Mouse (Mus musculus) layer of hippocampus, adult 9-10 months (tissue): ENCODE results near the gene Mst1r.

ENCODE experiments used
- DNase-seq: peaks from one replicate; pipeline ENCODE4 v3.0.0; 2022; ENCODE audit warnings: low spot score

The Mst1r gene

DNA sequence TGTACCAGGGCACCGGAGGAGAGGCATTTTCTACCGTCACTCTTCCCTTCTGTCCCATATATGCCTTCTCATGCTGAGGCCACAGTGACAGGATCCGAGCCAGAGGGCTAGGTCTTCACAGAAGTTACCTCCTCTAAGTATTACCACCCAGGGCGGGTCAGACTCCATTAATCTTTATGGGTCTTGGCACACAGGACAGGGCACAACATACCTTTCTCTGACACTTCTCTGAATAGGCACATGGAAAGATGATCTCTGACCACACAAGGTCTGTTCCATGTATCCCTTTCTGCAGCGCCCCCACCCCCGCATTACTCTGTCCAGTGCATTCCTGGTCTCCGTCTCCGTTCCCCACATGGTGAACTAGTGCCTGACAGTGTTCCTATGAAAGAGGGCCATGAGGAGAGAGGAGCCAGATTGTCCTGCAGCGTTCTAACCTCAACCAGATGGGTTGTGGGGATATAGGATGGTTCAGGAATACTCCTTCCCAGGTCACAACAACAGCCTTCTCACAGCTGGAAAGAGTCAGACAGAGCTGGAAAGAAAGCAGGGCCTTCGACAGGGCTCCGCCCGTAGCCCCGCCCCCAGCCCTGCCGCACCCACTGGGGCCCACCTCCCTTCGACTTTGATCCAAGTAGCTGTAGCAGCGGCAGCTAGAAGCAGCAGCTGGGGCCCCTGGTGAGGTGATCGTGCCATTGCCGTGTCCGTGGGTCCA, at the start of gene Mst1r:
Gene Mst1r (plus strand): TSS at position 622 of the 715 bp plus-strand sequence.
- no peak for DNase-seq

DNA sequence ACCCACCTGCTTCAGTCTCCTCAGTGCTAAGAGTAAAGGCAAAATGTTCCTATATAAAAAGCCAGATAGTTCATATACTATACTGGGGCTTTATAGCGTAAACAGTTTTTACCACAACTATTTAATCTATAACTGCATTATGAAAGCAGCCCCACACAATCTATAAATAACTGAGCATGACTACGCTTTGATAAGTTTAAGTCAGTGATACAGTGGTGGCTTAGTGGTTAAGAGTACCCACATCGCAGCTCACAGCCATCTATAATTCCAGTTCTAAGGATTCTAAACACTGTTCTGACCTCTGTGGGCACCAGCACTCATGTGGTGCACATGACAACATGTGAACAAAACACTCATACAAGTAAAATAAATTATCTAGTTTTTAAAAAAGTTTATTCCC, 48.3 kb upstream of the Mst1r start:
- DNase-seq = no peak

DNA sequence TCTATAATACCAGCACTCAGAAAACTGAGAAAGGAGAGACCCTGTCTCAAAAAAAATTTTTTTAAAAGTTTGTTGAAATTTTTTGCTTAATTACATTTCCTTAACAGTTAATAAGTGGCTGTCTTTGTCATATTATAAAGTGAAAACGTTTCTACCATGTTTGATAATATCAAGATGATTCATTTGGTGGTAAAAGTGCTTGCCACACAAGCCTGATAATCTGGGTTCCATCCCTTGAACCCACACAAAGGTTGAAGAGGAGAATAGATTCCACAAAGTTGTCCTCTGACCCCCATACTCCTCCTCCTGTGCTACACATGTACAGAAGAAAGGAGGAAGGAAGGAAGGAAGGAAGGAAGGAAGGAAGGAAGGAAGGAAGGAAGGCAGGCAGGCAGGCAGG, 42.2 kb upstream of the Mst1r start:
- no peak for DNase-seq

DNA sequence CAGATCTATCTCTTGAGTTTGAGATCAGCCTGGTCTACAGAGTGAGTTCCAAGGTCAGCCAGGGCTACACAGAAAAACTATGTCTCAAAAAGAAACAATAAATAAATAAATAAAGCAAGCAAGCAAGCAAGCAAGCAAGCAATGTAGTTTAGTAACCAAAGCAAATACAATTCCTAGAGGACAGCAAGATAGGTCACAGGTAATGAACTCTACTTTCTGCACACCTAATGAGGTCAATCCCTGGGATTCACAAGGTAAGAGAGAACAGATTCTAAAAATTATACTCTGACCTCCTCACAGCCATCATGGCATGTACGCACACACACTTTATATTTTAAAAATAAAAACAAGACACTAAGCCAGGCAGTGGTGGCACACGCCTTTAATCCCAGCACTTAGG, 40.6 kb upstream of the Mst1r start:
- DNase-seq = no peak

DNA sequence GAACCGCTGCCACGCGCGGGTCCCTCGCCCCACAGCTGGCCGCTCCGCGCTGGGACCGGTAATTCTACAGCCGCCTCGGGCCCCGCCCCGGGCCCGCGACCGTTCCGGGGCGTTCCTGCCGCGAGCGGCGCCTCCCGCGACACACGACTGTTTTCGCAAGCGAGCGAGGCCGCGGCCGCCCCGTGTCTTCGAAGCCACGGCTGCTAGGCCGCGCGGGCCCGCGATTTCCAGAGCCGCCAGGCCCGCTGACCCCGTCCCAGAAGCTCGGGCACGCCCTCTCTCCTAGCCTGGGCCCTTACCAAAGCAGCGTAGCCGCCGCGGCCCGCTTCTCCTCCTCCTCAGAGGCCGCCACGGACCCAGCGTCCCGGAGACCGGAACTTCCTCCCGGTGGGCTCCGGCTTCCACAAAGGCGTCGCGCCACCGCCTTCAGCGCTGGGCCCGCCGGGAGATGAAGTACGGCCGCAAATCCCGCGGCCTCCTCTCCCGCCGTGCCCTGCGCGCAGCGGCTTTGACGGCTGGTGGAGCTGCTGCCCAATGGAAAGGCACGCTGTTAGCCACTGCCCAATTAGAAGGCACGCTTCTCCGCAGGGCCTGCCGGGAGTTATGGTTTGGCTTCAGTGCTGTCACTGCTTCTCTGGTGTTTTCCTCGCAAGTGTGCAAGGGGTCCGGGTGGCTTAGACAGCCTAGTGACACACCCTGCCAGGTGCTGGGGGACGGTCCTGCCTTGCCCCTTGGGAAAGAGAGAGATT, 34.1 kb upstream of the Mst1r start:
- DNase-seq = peak; percentile 88

DNA sequence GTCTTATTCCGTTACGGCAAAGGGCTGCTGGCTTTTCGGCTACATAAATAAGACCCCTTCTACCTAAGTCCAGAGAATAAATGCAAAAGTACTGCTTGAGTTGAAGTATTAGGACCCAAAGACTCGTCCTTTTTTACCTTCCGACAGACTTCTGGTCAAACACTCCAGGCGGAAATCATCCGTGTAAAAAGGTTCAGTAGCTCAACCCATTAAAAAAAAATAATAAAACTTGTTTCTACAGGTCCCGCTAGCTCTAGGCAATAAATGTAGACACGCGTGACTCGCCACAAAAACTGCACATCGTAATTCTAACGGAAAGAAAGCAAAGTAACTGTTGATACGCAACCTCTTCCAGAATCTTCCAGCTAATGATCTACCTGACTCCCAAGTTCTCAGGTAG, 33.5 kb upstream of the Mst1r start, which contains the start of gene Rbm6:
Gene Rbm6 (minus strand): TSS at position 101 of the 400 bp plus-strand sequence.
- no peak for DNase-seq

DNA sequence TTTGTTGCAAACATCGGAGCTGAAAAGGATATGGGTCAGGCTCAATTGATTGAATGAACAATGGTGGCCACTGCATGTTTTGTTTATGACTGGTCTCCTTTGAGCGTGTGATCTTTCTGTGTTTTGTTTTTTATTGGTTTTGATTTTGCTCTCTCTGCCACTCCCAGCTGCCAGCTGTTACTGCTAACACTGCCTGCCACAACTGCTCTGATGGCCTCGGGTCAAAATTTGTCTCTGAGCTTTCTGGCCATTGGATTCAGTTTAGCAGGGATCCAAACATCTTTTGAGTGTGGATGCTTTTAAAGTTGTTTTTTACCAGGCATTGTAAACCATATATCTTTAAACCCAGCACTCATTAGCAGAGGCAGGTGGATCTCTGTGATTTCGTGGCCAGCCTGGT, 26.3 kb upstream of the Mst1r start:
- DNase-seq = no peak

DNA sequence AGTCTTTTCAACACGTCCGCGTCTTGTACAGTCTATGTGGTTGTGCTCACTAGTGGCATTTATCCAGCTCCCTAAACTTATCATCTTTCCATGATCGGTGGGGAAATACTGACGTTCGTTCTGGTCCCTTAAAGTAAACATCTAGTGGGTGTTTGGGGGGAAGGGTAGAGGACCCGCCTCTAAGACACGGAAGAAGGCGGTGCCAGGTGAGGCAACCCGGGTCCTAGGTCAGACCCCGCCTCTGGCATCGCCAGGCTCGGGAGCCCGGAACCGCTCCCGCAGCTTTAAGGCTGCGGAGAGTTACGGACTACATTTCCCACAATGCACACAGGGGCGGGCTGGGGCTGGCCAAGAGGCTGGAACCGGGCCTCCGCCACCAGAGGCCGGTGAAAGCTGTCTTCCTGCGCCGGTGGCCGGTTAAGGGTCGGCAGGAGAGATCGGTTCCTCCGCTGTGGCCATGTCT, 18.8 kb upstream of the Mst1r start, which contains the start of gene Mon1a:
Gene Mon1a (plus strand): TSS at position 348 of the 463 bp plus-strand sequence.
- peak; percentile 69 for DNase-seq

DNA sequence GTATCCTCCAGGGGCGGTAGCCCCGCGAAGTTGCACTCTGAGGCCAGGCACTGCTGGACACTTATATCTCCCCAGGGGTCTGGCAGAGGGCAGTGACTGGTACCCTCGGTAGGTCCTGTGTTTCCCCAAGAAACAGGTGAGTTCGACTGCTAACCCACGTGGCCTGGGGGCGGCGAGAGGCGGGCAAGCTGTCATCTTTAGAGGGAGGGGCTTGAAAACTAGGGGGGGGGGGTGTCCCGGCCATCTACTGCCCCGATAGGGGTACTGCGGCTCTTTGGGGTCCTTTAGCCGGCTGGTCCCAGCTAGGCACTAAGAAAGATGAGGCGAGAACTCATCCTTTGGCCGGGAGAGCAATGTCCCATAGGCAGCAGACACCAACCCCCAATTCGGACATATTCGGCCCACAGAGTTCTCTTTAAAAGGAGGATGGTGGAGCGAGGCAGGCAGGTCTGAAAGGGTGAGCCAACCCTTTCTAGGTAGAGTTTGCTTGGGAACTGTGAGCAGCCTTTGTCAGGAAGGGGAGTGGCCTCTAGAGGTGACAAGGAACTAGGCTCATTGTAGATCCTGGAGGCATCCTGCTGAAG, 18.3 kb upstream of the Mst1r start:
- no peak for DNase-seq

DNA sequence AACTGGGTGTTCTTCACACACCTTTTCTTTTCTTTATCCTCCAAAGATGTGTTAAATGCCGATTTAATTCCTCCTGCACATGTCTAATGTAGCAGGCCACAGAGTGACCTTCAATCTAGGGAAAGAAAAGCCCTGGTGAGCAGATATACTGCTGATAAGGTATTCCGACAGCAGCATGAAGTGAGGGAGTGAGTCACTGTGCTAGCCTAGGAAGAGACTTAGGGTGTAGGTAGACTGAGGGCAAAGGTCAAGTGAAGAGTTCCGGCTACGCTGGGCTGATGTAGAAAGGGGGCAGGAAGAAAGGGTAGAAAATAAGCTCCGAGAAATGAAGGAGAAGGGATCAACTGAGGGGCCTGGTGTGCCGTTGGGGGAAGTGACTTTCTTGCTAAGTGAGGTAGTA, 16.4 kb upstream of the Mst1r start:
- no peak for DNase-seq

DNA sequence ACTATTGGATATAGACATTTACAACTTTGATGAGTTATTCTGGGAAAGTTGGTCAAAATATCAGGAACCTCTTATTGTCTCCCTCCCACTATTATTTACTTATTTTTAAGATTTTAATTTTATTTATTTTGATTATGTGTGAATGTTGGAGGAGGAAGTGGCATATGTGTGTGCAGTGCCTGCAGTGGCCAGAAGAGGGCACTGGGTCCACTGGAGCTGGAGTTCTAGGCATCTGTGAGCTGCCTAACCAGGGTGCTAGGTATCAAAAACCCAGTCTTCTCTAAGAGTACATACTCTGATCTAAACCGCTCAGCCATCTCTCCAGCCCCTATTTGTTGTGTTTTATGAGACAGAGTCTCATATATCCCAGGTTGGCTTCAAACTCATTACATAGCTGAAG, 15.7 kb upstream of the Mst1r start:
- no peak for DNase-seq

DNA sequence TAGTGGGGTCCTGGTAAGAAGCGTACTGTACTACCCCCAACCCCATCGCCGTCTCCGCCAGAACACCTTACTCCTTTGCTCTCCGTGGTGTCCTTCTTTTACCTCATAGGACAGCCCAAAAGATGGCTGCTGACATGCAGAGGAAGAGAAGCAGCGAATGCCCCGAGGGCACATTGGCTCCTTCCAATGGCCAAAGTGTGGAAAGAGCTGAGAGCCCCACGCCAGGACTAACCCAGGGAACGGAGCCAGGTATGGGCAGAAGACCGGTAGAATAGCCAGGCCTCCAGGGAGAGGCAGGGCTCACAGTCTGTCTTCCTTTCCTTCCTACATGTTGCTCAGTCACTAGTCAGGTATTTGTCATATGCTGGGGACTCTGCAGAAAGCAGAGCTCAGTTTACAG, 8.1 kb upstream of the Mst1r start:
- DNase-seq = no peak

DNA sequence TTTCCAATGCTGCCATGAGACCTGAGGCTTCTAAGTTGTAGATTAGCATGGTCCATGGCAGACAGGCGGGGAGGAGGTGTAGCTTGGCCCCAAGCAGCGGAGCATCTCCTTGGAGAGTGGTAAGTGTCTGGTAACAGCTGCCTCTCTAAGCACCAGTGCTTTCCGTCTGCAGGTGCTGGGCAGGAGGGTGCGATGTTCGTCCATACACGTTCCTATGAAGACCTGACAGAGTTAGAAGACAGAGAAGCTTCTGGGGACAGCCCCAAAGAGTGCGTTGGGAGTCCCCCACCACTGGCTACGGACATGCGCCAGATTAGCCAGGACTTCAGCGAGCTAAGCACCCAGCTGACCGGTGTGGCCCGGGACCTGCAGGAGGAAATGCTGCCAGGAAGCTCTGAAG, 6.8 kb upstream of the Mst1r start:
- no peak for DNase-seq

DNA sequence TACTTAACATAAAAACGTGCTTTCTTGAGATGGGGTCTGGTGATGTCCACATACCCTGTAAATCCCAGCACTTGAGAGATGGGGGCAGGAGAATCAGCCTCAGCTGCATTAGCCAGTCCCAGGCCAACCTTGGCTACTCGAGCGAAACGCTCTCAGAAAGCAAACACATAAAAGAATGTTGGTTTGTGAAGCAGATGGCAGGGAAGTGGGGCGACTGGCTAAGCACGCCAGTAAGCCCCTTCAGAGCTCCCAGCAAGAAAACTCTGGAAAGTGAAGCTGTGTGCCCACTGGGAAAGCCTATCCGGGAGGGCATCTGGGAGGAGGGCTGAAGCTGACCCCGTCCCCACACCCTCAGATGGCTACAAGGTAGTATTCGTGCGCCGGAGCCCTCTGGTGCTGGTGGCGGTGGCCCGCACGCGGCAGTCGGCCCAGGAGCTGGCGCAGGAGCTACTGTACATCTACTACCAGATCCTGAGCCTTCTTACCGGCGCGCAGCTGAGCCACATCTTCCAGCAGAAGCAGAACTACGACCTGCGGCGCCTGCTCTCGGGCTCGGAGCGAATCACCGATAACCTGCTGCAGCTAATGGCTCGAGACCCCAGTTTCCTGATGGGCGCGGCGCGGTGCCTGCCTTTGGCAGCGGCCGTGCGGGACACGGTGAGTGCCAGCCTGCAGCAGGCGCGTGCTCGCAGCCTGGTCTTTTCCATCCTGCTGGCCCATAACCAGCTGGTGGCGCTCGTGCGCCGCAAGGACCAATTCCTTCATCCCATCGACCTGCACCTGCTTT, 5.6 kb upstream of the Mst1r start:
- no peak for DNase-seq

DNA sequence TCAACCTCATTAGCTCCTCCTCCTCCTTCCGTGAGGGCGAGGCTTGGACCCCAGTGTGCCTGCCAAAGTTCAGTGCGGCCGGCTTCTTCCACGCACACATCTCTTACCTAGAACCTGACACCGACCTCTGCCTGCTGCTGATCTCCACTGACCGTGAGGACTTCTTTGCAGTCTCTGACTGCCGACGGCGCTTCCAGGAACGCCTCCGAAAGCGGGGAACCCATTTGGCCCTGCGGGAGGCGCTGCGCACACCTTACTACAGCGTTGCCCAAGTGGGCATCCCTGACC, 5.1 kb upstream of the Mst1r start:
- DNase-seq = no peak

DNA sequence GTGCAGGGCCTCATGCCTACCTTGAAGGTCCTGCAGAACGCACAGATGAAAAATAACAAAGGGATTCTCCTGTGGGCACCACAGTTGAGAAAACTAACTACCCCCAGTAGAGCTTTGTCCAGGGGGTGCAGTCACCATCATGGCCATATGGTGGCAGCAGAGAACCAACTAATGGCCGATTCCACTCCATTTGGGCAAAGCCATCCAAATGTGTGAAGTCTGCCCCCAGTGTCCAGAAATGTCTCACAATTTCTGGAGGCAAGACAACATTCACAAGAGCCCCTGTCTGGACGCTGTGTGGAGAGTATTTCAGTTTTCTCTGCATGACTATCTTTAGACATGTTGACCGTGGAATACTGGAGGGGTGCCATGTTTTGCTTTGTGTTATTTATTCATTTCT, 1.9 kb upstream of the Mst1r start:
- DNase-seq = peak; percentile 84

DNA sequence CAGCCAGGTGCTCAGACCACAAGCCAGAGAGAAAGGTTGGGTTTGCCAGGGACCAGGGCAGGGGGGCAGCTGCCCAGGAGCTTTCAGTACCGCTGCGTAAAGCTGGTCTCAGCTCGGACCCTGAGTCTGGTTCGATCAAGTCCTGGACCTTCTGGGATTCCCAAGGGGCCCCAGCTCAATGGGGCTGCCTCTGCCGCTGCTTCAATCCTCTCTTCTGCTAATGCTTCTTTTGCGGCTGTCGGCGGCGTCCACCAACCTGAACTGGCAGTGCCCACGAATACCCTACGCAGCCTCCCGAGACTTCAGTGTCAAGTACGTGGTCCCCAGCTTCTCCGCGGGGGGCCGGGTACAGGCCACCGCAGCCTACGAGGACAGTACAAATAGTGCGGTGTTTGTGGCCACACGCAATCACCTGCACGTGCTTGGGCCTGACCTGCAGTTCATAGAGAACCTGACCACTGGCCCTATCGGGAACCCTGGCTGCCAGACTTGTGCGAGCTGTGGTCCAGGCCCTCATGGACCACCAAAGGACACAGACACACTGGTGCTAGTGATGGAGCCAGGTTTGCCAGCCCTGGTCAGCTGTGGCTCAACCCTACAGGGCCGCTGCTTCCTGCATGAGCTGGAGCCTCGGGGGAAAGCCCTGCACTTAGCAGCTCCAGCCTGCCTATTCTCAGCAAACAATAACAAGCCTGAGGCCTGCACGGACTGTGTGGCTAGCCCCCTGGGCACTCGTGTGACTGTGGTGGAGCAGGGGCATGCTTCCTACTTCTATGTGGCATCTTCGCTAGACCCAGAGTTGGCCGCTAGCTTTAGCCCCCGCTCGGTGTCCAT, 511 bp downstream of the Mst1r start:
- no peak for DNase-seq

DNA sequence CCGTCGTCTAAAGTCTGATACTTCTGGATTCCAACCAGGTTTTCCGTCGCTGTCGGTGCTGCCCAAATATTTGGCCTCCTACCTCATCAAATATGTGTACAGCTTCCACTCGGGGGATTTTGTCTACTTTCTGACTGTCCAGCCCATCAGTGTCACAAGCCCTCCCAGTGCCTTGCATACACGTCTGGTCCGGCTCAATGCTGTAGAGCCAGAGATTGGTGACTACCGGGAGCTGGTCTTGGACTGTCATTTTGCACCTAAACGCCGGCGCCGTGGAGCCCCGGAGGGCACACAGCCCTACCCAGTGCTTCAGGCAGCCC, 1.1 kb downstream of the Mst1r start:
- DNase-seq = no peak

DNA sequence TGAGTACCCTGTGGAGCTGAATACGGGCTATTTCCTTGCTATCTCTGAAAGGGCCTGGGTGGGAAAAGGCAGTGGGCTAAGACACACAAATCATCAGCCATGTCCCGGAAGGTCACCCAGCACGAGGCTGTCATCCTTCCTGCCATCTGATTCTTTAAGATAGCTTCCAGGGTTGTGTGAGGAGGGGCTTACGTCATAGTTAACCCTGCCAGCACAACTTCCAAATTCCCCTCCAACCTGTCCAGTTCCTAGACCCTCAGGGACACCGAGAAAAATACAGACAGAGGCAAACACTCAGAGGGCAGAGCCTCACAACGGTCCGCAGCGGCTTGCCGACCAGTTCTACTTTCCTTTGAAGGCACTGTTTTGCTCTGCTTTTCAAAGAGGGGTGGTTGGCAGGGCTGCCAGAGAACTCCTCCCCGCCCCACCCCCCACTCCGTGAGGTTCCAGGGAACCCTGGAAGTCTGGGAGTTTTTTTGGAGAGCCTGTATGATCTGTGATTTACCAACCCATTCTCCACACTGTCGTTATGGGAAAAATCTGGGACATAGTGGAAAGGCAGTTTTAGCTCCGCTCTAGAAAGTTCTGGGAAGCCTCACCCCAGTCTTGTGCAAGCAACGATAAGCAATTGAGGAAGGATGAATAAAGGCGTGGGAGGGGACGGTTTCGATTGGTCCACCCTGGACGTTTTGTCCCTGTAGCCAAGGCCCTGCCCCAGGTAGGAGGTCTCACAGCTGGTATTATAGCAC, 1.9 kb downstream of the Mst1r start:
- no peak for DNase-seq

DNA sequence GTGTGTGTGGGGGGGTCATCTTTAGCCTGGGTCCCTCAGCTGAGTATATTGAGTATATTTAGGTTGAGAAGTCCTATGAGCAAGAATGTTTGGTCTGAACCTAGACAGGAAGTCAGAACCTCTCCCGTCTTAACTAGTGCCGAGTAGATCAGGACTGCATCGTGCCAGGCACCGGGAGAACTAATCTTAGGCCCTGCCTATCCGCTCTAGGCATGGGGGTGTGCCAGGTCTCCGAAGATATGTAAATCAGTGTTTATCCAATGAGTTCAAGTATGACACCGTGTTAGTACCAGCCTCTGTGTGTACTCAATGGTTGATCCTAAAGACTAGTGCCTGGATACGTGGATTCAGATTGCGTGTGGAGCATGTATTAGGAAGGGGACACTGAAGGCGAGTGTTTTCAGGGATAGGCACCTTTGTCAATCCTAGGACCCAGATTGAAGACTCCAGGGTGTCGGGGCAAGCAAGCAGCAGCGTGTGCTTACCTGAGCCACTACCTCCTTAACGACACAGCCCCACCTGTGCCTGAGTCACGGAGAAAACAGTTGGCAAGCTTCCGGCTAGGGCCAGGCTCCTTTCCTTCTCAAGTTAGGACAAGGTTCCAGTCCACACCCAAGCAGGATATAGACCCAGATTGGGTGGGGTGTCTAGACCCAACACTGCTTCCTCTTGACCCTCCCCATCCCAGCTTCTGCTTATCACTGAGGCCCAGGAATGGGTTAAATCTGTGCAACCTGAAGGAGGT, 3.5 kb downstream of the Mst1r start:
- DNase-seq = no peak
